Mouse (Mus musculus) neutrophil, adult 5-6 weeks (primary cell): ENCODE results near the gene Samd4. TPM values are rescaled to one million over a fixed set of nuclear protein-coding genes. Genes with fewer than 3 reads are reported as not detected.

ENCODE experiments used
- ATAC-seq: fragments of 151-379, 151-347 bp; 2 replicates; pipeline ENCODE4 v1.8.0; 2017; ENCODE audit warnings: mild to moderate bottlenecking, moderate TSS enrichment; ENCODE audit not compliant: insufficient number of reproducible peaks, poor library complexity, low FRiP score, severe bottlenecking; ENCODE audit errors: extremely low read depth
- total RNA-seq: library from RNA; stranded (forward); fragments of 200-1000 nt; gene quantifications from 2 replicates; pipeline ENCODE4 v1.2.3, GENCODE M21; 2017

Samd4 gene
- total RNA-seq, 1 experiment from 2014 or later = not detected

DNA sequence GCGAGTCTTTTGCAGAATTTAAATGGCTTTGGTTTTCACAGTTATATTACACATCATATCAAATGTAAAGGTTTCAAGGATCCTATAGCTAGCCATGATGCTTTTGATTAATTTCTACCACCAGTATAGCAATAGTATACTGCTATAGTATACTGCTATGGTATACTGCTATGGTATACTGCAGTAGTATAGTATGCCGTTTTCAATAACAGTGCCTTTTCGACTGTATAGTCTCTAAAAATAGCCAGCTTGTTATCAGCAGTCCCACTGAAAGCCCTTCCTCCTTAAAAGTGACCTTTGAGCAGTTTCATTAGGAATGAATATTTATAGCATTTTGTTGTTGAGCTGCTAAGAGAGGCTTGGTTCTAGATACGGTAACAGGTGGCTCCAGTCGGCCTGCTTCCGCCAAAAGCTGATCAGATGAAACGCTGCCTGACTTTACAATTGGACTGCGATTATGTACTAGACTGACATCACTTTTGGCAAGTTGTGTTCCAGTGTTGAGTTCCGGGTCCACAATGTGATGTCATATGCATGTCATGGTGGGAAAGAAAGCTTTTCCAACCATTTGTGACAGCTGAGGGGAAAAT is 19.9 kb downstream of the Samd4 start:
- ATAC-seq = no peak

DNA sequence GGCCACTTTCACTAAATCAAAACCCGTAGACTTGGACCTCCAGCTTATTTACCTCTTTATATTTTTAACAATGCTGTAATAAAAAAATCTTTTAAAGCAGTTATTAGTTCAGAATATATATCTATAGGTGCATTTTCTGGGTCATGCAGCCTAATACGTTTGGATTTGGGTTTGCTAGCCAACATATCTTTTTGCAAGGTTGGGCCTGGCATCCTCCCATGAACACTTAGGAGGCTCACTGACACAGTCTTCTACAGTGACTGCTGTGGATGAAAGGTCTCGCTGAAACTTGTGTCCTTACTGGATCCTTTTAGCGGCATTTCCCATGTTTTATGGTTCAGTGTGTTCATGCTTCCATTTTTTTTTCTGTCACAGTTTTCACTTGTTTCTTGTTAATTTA is 21.6 kb downstream of the Samd4 start:
- no peak for ATAC-seq

DNA sequence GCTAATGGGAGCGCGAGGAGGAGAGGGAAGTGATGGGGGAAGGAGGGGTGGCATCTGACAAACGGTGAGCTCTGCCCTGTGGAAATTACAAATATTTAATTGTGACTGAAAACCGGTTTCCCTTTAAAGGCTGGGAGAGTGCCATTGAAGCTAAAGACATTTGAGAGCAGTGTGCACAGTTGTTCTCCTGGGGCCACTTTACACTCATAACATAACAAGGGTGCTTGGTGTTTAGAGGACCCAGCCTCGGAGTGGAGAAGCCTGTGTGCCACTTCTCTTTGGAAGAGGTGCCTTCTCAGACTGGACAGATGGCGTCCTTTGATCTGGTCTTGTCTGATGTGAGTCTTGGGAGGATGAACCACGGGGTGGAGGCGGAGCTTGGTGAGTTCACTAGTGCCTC is 26.2 kb downstream of the Samd4 start:
- ATAC-seq = no peak

DNA sequence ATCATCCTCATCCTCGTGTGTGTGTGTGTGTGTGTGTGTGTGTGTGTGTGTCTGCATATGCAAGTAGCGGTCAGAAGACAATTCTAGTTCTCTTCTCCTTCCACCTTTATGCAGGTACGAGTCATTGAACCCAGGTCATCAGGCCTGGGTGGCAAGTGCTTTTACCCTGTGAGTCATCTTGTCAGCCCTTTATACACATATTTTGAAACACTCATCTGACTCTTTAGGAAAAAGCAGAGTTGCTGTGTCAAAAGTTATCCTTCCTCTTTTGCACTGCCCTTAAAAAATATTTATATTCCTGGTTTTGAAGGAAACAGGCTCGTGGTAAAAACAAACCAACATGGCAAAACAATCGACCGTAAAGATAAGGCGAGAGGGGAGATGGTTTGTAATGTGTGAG is 29.8 kb downstream of the Samd4 start:
- ATAC-seq = no peak

DNA sequence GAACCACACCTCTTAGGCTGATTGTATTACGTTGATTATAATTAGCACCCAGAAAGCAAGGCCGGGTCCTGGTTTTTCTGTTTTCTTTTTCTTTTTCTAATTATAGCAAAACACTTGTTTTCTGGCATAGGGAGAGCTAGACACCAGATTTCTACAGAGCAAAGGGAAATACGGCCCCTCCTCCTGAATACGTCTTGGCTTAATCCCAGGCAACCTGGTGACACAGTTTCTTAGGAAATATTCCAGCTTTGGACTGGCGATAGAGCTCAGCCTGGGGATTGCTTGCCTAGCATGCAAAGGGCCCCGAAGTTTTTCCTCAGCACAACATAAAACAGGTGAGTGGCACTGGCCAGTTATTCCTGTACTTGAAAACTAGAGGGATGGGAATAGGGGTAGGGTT is 31.7 kb downstream of the Samd4 start:
- ATAC-seq = no peak

DNA sequence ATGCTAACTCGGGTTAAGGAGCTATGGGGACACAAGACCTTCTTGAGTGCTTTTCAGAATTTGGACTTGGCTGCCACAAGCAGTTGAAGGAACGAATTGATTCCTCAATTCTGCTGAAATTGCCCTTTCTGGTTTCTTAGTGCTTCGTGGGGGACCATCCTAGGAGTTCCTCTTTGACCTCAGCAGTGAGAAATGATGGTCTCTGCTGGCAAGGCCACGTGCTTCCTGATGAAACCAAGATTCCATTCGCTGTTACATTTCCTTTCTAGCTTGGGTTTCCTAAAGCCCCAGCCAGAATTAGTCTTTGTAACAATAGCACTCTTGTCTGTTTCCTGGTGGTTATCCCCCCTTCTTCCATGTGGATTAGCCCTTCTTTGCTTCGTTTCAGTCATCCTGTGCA is 32.9 kb downstream of the Samd4 start:
- no peak for ATAC-seq

DNA sequence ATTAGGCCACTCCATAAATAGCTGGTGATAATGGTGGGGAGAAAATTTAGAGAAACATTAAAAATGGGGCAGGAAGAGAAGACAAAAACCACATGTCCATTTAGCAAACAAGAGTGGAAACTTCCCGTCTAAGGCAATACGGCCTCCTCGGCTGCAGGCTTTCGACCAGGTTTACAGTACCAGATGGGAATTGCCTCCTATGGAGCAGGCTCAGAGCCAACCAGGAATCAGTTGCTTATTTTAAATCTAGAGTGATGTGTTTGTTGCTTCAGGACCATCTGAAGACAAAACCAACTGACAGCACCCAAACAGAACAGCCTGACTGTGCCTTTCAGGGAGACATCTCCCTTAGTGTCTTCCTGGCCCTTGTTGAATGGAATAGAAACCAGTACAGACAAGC is 33.9 kb downstream of the Samd4 start:
- ATAC-seq = no peak

DNA sequence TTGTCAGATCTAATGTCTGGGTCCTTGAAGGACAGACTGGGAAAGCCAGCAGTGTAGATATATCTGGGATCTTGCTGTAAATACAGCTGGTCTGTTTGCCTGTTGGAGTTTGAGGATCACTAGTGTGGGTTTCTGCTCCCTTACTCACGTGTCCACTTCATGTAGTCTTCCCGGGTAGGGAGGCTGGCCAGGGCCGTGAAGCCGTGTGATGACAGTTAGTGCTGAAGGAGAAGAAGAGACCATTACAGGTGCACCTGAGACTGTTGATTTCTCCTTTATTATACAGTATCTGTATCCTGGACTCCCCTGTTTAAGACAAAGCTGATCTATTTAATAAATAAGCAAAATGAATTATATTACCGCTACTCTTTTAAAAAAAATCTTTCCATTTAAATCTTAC is 34.5 kb downstream of the Samd4 start:
- no peak for ATAC-seq

DNA sequence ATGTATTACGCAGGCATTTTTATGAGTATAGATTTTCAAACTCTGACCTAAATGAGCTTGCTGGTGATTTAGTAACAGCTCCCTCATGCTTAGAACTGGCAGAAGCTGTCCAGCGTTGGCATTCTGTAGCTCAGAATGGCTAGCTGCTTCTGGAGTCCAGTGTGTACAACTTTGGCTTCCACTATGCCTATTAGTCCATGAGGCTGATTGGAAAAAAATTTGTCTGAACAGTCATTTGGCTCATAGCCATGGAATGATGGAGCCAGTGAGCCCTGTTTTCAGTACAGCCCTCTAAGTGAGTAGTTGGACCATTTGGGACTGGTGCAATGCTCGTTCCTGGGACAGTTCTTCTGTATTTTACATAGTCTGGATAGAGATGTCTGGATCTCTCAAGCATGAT is 34.9 kb downstream of the Samd4 start:
- ATAC-seq = no peak

DNA sequence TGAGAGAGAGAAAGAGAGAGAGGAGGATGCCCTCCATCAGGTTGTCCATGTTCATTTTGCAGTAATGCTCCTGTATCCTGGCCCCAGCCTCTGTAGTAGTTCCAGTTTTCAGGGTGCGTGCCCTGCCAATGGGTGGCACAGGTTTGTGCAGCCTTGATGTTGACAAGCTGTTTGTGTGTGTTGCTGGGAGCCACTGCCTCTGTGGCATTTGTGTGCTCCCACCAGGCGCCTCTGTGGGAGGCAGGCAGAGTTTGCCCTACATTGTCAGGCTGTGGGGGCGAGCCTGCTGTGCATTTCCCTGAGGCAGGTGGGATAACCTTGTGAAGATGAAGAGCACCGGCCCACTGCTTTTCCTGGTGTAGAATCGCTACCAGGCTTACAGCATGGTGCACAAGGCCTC is 37.8 kb downstream of the Samd4 start:
- ATAC-seq = no peak

DNA sequence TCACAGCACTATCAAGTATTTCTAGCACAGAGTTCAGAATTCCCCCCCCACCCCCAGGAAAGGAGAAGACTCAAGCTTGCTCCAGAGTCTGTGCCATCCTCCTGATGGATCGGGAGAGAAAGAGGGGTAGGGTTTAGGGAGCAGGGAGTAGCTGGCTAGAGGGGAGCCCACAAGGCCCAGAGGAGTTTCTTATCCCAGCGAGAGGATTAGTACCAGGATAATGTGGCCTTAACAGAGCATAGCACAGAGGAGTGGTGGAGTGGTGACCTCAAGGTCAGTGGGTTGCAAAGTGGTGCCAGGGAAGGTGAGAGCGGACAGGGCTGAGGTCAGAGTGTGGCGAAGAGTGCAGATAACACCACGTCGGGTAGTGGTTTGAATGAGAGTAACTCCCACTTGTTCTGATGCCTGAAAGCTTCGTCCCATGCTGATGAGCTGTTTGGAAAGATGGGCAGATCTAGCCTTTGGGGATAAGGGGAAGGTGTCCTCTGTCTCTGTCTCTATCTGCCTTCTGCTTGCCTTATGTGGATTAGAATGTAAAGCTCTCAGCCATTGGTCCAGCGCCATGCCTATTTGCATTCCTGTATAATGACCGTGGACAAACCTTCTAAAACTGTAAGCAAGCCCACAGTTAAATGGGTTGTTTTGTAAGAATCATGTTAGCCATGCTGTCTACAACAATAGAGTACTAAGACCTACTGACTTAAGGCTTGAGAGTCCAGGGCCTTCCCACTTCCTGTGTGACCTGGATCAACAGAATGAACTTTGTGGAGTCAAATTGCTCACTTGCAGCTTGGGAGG is 38.7 kb downstream of the Samd4 start:
- ATAC-seq = no peak

DNA sequence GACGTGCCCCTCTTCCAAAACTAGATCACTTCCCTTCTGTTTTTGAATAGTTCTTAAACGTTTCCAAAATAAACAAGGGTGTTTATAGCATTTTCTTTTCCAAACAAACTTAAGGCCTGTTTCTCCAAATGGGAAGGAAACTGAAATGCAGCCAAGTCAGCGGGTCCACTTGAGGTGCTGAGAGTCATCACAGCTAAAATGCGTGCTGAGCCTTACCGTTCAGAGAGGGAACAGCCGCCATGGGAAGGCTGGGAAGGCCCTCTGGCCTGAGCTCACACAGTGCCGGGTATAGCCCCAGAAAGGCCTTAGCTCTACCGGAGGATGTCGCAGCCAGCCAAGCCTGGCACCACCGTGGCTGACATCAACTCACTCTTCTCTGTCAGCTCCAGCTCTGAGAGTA is 41.3 kb downstream of the Samd4 start:
- no peak for ATAC-seq

DNA sequence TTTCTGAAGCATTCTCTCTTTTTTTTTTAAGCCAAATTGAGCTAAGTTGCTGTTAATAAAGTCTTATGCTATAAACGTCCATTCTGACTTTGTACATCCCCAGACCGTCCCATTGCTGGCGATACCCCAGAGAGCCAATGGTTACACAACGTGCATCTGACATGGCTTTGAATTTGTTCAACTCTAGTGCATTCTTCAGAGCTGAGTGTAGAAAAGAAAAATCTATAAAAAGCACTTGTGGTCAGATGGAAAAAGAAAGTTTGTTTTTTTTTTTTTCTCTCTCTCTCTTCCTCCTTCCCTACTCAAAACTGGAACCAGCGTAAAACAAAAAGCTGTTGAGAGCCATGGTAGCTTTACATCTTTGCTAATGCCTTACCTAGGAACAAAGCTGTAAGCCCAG is 41.8 kb downstream of the Samd4 start:
- ATAC-seq = no peak

DNA sequence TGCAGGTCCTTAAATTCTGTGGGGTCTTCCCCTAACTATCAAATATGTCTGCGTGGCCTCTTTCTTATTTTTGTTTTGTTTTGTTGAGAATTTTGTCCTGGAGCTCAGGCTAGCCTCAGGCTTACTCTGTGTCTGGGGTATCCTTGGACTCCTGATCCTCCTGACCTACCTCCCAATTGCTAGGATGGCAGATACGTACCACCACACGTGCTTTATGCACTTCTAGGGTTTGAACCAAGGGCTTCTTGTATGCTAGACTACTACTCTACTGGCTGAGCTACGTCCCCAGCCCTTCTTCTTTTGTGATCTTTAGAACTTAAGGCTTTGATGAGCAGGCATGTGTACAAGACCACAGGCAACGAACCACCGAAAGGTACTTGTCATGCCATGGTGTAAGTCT is 45.9 kb downstream of the Samd4 start:
- no peak for ATAC-seq

DNA sequence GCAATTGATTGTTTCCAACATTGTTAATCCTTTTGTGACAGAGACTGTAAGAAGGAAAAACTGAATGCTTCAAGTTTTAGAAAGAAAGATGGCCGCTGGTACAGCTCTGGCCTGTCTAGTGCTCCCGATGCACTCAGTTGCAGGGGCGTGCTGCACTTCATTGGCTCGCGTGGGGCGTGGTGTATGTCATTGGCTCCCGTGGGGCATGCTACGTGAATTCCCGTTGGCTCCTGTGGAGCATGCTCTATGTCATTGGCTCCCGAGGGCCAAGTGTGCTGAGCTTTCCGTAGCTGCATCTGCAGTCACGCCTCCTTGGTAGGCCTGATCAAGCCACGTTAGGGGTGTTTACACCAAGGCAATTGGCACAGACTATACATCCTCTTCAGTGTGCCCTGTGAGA is 49.5 kb downstream of the Samd4 start:
- ATAC-seq = no peak

DNA sequence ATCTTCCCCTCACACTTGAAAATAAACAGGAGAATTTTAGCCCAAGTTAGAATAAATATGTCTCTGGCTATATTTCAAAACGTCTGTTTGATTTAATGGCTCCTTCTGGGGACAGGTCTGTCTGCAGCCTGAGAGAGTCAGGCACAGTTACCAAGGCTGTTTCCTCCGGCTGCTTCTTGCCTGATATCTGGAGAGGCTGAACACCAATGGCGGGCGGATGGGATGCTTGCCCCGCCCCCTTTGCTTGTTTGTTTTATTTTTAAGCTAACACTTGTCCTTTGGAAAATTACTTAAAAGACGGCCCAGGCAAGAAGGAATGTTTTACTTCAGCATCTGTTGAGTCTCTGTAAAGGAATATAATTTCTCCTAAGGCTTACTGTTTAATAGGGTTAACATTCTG is 50.1 kb downstream of the Samd4 start:
- ATAC-seq = no peak

DNA sequence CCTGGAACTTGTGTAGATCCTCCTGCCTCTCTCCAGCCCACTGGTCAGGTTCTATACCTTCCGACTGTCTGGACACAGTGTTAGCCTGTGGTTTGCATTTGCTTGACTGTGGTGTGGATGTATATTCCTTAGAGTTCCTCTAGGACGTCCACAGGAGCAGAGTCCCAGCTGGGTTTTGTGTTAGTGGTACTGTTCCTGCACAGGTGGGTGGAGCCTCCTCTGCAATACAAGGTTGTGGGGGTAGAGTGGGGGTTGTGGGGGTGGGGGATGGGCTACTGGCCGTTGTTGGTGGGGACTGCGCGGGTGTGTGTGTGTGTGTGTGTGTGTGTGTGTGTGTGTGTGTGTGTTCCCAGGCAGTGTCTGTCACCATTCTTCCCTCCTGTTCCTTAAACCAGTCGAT is 58.4 kb downstream of the Samd4 start:
- no peak for ATAC-seq

DNA sequence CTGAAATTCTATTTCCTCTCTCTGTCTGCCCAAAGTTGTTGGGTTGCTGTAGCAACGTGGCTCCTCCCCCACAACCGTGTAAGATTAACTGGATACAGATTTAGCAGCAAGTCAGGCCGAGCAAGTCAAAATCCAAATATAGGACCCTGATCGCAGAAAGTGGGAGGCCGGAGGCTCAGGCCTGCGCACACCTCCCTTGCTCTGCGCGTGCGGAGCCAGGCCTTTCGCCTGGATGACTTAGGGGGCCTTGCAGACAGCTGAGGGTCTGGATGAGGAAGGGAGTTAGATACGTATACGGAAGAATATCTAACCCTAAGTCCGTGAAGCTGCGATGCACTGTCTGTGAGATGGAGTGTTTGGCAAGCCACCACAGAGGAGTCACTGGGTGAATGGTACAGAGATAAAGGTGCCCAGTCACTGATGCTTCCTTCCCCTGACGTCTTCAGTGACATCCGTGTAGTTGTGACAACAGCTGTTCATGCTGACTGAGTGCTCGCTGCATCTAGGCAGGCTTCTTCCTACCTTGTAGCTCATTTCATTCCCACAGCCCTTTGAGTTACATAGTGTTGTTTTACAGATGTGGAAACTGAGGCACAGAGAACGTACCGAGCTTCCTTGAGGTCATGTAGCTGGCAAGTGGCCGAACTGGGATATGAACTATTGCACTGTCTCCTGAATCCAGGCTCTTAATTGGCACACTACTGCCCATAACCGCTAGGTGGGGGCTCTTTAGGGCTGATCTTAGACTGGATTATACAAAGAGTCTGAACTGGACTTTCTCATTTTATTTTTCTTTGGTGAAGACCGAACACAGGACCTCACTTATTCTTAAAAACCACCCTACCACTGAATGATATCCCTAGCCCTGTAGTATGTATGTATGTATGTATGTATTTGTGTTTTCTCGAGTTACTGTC is 59.5 kb downstream of the Samd4 start:
- ATAC-seq = no peak

DNA sequence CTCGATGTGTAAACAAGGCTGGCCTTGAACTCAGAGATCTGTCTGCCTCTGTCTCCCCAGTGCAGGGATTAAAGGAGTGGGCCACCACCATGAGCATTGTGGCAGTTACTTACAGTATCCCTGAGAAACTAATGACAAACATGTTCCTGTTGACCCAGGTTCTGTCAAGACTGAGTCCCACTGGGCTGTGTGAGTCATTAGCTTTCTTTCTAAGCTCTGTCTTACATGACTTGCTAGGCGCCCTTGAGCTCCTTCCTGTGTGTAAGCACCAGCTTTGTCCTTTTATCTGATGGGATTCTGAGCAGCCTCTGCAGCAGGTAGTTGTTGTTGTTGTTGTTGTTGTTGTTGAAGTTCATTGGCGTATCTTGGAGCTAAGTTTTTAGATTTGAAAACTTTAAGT is 61.8 kb downstream of the Samd4 start:
- ATAC-seq = no peak

DNA sequence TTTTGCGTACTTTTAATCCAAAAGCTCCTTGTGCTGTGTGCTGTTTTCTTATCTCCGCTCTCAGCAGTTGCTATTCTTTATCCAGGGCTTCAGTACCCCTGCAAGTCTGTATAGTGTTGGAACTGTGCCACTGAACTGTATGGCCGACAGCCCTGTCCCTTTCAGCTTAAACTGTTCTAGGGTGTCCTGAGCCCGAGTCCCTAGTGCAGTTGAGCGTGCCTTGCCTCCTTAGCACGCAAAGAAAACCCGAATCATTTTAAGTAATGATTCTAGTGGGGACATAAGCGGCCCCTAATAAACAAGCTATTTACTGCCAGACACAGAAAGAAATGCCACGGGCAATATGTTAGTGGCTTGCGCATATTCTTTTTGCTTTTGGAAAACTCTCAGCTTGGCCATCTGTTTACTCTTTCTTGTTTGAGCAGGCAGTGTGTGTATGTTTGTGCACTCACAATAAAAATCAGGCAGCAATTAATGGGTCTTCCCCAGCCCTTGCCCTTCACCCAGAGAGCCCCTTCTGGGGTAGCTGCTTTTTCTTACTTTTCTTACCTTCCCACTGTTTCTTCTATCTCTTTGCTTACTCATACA is 63.3 kb downstream of the Samd4 start:
- ATAC-seq = no peak
